Mouse (Mus musculus): ENCODE results near the gene Ccdc102a.

- TF ChIP-seq CTCF (IDR thresholded peaks at IDR 0.05; ENCODE audit: control insufficient read depth, insufficient read depth, insufficient read length) (no peak), USF1 (IDR thresholded peaks at IDR 0.05; ENCODE audit: low read depth) (no peak), MYOD1 (IDR thresholded peaks at IDR 0.05; ENCODE audit: control insufficient read depth, insufficient read length, low read depth) (no peak), MYOG (IDR thresholded peaks at IDR 0.05; ENCODE audit: control insufficient read depth, extremely low read depth, insufficient read length) (no peak)
These were observed 47.3 kb downstream of the Ccdc102a start for GRCm38 (mm10) chr8:94870474-94871107.

Measured in C2C12 (cell line).